Mouse (Mus musculus) ES-E14 (cell line): ENCODE data around the gene Alg13.

ENCODE experiments used
- CHD2 ChIP-seq: IDR thresholded peaks from 2 replicates; pipeline ENCODE4 v1.6.1; 2014; ENCODE audit warnings: mild to moderate bottlenecking, low read depth, low read length, inconsistent platforms
- MAFK ChIP-seq: IDR thresholded peaks from 2 replicates; pipeline ENCODE4 v1.6.1; 2014; ENCODE audit warnings: mild to moderate bottlenecking, low read depth, low read length, inconsistent platforms; ENCODE audit not compliant: insufficient read depth

DNA sequence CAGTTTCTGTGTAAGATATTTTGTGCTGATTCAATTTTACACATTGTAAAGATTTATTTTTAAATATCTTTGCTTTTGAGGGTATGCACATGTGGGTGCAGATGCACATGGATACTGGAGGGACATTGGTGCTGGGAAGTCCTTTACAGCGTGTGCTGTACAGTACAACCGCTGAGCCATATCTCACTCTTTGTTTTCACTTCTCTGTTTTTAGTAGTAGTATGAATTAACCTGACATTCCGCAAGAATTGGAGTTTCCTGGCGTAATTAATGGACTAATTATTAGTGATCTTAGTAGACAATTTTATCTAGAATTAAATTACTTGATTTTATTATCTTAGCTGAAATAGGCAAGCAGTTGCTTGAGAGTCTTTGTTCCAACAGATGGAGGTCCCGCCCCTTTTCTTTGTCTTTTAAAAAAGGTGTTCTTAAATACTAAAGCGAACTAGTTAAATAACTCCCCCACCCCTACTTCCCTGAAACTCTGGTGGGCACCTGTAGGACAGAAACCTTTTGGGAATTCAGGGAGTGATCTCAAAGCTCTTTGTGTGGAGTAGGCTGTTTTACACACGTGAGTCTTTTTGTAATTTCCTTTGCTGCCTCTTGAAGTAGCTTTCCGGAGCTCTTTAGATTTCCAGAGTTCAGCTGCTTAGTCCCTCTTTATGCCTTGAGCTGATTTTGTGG lies 17.9 kb downstream of the Alg13 start:
- TF ChIP-seq CHD2: no peak
- no peak for TF ChIP-seq MAFK
